Mouse (Mus musculus): ENCODE measurements around the gene Dclk1. TPM values are rescaled to one million over a fixed set of nuclear protein-coding genes. Genes with fewer than 3 reads are reported as not detected.
A peak's percentile ranks its signal among the peaks of the same experiment; 100 is the strongest.

Dclk1 gene
- total RNA-seq, 2 experiments from 2014 or later: 9.2 to 11.1 TPM

DNA sequence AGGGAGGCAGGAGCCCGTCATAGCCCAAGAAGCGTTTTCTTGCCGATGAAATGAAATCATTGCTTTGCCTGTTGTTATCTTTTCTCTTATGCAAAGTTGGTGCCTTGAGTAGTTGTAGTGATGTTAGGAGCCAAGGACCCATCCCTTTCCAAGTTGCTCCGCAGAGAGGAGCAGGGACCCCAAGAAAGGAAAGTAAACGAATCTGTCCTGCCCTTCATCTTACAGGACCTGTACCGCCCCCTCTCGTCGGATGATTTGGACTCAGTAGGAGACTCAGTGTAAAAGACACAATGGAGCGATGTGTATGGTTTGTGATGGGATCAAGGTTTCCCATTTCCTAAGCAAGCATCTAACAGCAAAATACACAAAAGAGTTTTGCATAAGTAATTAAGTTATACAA lies 224.2 kb downstream of the Dclk1 start:
- intact Hi-C loops (cut with DNase I; ENCODE audit: low total_unique reads): no loop called here

GRCm38 (mm10) chr3:55472110-55472509 lies 229.9 kb downstream of the Dclk1 start, which contains the start of gene Gm21954:
Gene Gm21954, minus strand, starts transcription at chr3:55472210.
- no peak for DNase-seq
- intact Hi-C loops (cut with DNase I; ENCODE audit: low total_unique reads): no loop called here

More for the DNA sequence above, 224.2 kb downstream of the Dclk1 start:
- DNase-seq: no peak

- intact Hi-C loops (cut with DNase I; ENCODE audit: low total_unique reads): no loop called here
- no peak for DNase-seq
Observed at GRCm38 (mm10) chr3:55473146-55473545, 231.0 kb downstream of the Dclk1 start.

DNA sequence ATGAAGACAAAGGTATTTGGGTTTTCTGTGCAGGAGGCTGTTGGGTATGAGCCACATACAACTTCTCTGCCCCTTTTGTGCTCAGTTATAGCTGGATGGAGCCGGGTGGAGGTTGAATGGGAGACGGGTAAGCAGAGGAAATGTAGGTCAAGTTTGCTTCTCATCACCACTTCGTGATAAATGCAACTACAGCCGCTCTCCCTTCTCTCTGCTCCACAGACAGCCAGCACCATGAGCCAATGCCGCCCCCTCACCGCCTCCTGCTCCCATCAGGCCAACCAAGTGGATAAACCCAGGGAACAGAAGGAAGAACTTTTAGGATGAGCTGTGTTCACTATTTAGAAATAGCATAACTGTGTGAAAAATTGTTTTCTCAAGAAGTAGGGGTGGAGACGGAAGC lies 234.5 kb downstream of the Dclk1 start:
- DNase-seq: no peak
- intact Hi-C loops (cut with DNase I; ENCODE audit: low total_unique reads): no loop called here

DNA sequence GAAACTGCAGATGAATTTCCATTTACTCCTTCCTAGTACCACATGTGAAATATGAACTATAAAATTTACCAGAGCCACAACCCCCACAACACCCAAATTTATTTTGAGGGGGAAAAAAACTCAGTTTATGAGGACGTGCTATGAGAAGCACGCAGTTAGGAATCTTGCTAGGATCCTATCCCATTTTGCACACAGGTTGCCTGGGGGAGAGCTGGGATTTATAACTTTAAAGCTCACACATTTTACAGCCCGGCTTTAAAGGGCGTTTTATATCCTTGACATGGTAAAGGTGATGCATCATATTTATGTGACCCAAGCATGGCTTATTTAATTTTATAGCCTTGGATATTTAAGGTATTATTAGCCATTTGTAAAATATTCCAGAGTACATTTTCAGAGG lies 237.1 kb downstream of the Dclk1 start:
- intact Hi-C loops (cut with DNase I; ENCODE audit: low total_unique reads): no loop called here
- no peak for DNase-seq

DNA sequence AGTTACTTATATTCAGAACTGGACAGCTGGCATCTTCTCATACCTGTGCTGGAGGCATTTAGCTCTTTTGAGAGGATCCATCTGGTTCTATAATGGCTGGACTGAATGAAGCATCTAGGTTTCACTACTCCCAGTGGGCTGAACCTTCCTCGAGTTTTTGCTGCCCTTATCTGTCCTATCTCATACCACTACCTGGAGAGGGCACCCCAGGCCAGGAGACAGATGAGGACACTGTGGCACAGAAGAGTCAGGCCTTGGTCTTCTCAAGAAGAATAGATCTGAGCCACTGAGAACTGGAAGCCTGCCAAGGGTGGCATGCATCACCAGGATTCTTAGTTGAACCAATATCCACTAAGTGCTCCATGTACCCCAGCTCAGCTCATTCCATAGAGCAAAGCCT lies 239.0 kb downstream of the Dclk1 start:
- intact Hi-C loops (cut with DNase I; ENCODE audit: low total_unique reads): no loop called here
- no peak for DNase-seq

- intact Hi-C loops (cut with DNase I; ENCODE audit: low total_unique reads): no loop called here
- no peak for DNase-seq
Observed at GRCm38 (mm10) chr3:55483328-55483727, 241.2 kb downstream of the Dclk1 start.

DNA sequence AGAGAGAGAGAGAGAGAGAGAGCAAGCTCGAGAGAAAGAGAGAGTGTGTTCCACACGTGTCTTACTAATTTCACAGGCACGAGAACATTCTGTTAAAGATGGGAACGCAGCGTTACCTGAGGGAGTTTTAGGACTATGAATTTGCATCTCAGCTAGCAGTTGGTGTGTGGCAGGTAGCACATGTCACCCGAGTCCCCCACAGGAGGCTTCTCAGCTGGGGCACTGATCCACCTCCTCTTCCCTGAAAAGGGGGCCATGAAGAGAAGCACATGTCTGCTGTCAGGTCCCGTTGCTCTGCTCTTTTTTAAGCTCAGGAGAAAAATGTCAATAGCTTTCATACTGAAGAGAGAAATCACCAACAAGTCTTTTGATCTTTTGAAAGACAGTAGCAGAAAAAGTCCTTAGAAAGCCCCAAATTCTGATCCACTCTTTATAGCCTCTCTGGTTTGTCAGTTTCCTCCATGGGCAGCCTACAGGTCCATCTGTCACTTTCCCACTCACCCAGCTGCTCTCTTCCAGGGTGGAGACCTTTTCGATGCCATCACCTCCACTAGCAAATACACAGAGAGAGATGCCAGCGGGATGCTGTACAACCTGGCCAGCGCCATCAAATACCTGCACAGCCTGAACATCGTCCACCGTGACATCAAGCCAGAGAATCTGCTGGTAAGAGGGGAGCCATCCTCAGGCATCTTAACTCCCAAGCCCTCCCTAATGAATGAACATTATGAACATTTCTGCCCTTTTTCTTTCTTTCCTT lies 247.2 kb downstream of the Dclk1 start:
- intact Hi-C loops (cut with DNase I; ENCODE audit: low total_unique reads): no loop called here
- no peak for DNase-seq

DNA sequence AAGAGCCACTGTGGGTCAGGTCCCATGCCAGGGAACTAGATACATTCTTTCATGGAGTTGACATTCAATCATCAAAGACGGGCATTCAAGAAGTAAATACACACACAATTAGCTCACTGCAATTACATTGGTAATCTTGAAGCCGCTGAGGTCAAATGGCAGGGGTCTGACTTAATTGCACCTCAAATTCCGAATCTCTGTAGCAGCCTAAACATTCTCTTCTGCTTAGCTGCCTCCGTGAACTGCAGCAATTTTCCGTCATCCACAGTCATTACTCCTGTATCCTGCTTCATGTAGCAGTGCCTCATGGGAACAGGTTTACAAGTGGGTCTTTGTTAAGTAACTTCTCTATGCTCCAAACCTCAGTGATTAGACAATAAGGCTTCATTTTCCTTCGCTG lies 249.9 kb downstream of the Dclk1 start:
- no peak for DNase-seq
- intact Hi-C loops (cut with DNase I; ENCODE audit: low total_unique reads): no loop called here

DNA sequence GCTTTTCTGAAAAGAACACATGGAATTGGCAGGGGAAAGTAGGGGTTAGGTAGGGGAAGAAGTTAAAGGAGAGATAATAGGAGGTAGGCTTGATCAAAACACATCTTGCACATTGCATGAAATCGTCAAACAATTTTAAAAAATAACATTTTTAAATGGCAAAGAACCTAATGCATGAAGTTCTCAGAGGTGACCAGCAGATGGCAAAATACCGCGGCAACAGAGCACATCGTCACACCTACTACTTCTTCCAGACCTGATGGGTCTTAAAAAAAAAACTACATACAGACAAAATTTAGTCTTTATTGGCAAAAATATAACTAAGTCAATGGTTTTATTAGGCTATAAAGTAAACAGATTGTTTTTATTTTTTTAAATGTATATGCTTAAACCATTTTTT lies 252.2 kb downstream of the Dclk1 start:
- intact Hi-C loops (cut with DNase I; ENCODE audit: low total_unique reads): no loop called here
- DNase-seq: peak; percentile 6

- DNase-seq: no peak
- intact Hi-C loops (cut with DNase I; ENCODE audit: low total_unique reads): no loop called here
Observed at GRCm38 (mm10) chr3:55495231-55495630, 253.1 kb downstream of the Dclk1 start.

GRCm38 (mm10) chr3:55495866-55496265 lies 253.7 kb downstream of the Dclk1 start:
- no peak for DNase-seq
- intact Hi-C loops (cut with DNase I; ENCODE audit: low total_unique reads): no loop called here

DNA sequence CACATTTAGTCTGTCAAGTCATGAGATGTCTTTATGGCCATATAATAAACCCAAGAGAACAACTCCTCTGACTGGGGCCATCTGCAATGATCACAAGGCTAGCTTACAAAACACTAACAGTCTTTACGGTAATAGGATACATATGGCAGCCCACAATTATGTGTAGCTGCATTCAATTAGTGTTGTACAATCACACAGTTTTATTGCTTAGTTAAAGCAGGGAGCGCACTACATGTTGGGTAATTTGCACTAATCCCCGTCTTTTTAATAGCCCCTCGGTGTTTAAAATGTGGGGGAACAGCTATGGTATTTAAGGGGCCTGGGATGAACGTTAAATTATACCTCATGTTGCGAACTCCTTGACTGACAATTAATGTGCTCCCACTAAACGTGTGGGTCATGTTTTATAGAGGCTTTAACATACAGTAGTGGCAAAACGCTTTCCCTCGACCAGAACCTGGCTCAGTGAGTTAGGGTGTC lies 254.3 kb downstream of the Dclk1 start:
- no peak for DNase-seq
- intact Hi-C loops (cut with DNase I; ENCODE audit: low total_unique reads): no loop called here

- intact Hi-C loops (cut with DNase I; ENCODE audit: low total_unique reads): no loop called here
- DNase-seq: no peak
Observed at GRCm38 (mm10) chr3:55499298-55499697, 257.1 kb downstream of the Dclk1 start.

DNA sequence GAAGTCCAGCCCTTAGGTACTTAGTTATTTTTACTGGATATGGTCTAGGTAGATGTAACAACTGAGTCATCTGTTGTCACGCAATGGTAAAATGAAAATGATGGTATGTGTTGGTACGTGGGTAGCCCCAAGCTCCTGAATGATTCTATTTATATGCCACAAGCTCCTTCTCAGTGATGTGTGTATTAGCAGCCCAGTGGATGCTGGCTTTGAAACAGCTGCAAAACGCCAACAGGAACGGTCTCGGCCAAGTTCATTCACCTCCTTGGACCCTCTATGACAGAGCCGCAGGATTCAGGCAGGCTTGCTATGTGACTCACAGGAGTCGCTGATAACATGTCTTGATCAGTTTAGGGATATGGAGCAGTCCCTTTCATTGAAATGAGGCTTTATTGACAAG lies 268.0 kb downstream of the Dclk1 start:
- intact Hi-C loops (cut with DNase I; ENCODE audit: low total_unique reads): loop anchor here (10.0 kb wide), 1 partner anchor 495 kb away; no protein-coding TSS in a partner anchor
- DNase-seq: no peak

GRCm38 (mm10) chr3:55511658-55512057 lies 269.5 kb downstream of the Dclk1 start:
- intact Hi-C loops (cut with DNase I; ENCODE audit: low total_unique reads): loop anchor here (10.0 kb wide), 1 partner anchor 493 kb away; no protein-coding TSS in a partner anchor
- no peak for DNase-seq

- intact Hi-C loops (cut with DNase I; ENCODE audit: low total_unique reads): loop anchor here (10.0 kb wide), 1 partner anchor 489 kb away; no protein-coding TSS in a partner anchor
Observed at GRCm38 (mm10) chr3:55515966-55516365, 273.8 kb downstream of the Dclk1 start.

GRCm38 (mm10) chr3:55517454-55518014 lies 275.4 kb downstream of the Dclk1 start:
- intact Hi-C loops (cut with DNase I; ENCODE audit: low total_unique reads): loop anchor here (10.0 kb wide), 1 partner anchor 487 kb away; no protein-coding TSS in a partner anchor
- no peak for DNase-seq

More at GRCm38 (mm10) chr3:55515966-55516365, 273.8 kb downstream of the Dclk1 start:
- no peak for DNase-seq

- intact Hi-C loops (cut with DNase I; ENCODE audit: low total_unique reads): loop anchor here (10.0 kb wide), 1 partner anchor 234 kb away; no protein-coding TSS in a partner anchor
- DNase-seq: peak; percentile 76
Observed at GRCm38 (mm10) chr3:55520240-55521180, 278.3 kb downstream of the Dclk1 start.

DNA sequence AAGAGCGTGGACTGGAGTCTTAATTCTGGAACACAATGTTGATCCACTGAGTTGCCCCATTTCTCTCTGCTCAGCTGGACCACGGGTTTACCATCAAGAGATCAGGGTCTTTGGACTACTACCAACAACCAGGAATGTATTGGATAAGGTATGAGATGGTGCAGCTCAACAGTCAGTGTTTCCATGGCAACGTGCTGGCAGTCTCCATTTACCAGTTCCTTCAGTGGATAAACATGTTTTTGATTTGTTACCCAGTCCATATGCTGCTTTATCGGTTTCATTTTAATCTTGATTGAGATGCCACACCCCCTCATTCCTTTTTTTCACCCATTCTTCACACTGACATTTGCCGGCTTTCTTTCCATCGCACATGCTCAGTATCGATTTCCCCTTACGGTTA lies 279.6 kb downstream of the Dclk1 start:
- no peak for DNase-seq
- intact Hi-C loops (cut with DNase I; ENCODE audit: low total_unique reads): loop anchor here (10.0 kb wide), 1 partner anchor 233 kb away; no protein-coding TSS in a partner anchor

Measured in gastrocnemius, postnatal 14 days (tissue).